Mouse (Mus musculus) small intestine, adult 2 months (tissue): ENCODE results near the gene Ep400. TPM values are rescaled to one million over a fixed set of nuclear protein-coding genes. Genes with fewer than 3 reads are reported as not detected.

ENCODE experiments used
- H3K27ac ChIP-seq: fragments of 200-500 bp; 2 replicates; pipeline ENCODE4 v1.5.1; 2012; ENCODE audit warnings: low read depth, low read length, control low read depth, inconsistent platforms; ENCODE audit not compliant: insufficient read depth
- H3K27me3 ChIP-seq: fragments of 200-500 bp; 2 replicates; pipeline ENCODE4 v1.6.1; 2012; ENCODE audit warnings: mild to moderate bottlenecking, moderate library complexity, low read length, inconsistent platforms; ENCODE audit not compliant: control insufficient read depth, insufficient read depth
- H3K36me3 ChIP-seq: fragments of 200-500 bp; 2 replicates; pipeline ENCODE4 v1.6.1; 2012; ENCODE audit warnings: mild to moderate bottlenecking, low read length, control low read depth, inconsistent platforms; ENCODE audit not compliant: control insufficient read depth, insufficient read depth
- H3K4me1 ChIP-seq: fragments of 200-500 bp; 2 replicates; pipeline ENCODE4 v1.6.1; 2012; ENCODE audit warnings: low read length, inconsistent platforms, mixed read lengths; ENCODE audit not compliant: control insufficient read depth, insufficient read depth, insufficient read length
- H3K4me3 ChIP-seq: fragments of 200-500 bp; 2 replicates; pipeline ENCODE4 v1.5.1; 2012; ENCODE audit warnings: low read depth, mild to moderate bottlenecking, control low read depth, inconsistent platforms, low read length, moderate library complexity
- CTCF ChIP-seq: fragments of 200-500 bp; IDR thresholded peaks from 2 replicates; pipeline ENCODE4 v1.5.1; 2012; ENCODE audit warnings: low read depth, mild to moderate bottlenecking, control low read depth, inconsistent platforms, low read length, moderate library complexity, mixed read lengths; ENCODE audit not compliant: insufficient replicate concordance, insufficient read length; ENCODE audit errors: extremely low read depth
- POLR2A ChIP-seq: fragments of 200-500 bp; IDR thresholded peaks from 2 replicates; pipeline ENCODE4 v1.6.1; 2012; ENCODE audit warnings: low read depth, mild to moderate bottlenecking, control low read depth, inconsistent platforms, low read length, moderate library complexity
- WGBS: fragments of 180-500 bp; shearing (Covaris S2); methylation state at CpG from one replicate; pipeline ENCODE4 v1.1.7; 2018; 5-methylcytosine and 5-hydroxymethylcytosine counted together
- polyA plus RNA-seq: library from polyadenylated mRNA; depleted of rRNA; stranded (reverse); fragments of >200 nt; gene quantifications from 2 replicates; pipeline ENCODE4 v1.2.3, GENCODE M21; 2012

The Ep400 gene
- polyA plus RNA-seq, 1 experiment: 45.0 TPM

GRCm38 (mm10) chr5:110788684-110789083, 18.2 kb upstream of the Ep400 start:
- H3K27me3 ChIP-seq: no peaks in the 10 kb centered on the region
- H3K27ac ChIP-seq: no peak overlapping the region
- no peaks in the 10 kb centered on the region for H3K4me1 ChIP-seq
- H3K4me3 ChIP-seq: no peak overlapping the region
- peaks cover 64% of the 10 kb centered on the region for H3K36me3 ChIP-seq
- no peak for TF ChIP-seq POLR2A
- TF ChIP-seq CTCF: peak; percentile 62; the same call in 1 of the 2 replicates
- WGBS: 49% methylated on average over 5 of the region's 5 CpGs

- 60% methylated on average over 11 of the region's 11 CpGs for WGBS
- no peaks in the 10 kb centered on the region for H3K27me3 ChIP-seq
- peaks cover 43% of the 10 kb centered on the region for H3K36me3 ChIP-seq
- no peak for TF ChIP-seq CTCF
- no peak for TF ChIP-seq POLR2A
- H3K4me3 ChIP-seq: no peak overlapping the region
- no peaks in the 10 kb centered on the region for H3K4me1 ChIP-seq
- H3K27ac ChIP-seq: no peak overlapping the region
Measured at GRCm38 (mm10) chr5:110786081-110786835, 15.7 kb upstream of the Ep400 start.

GRCm38 (mm10) chr5:110783150-110783549, 12.6 kb upstream of the Ep400 start:
- TF ChIP-seq CTCF: no peak
- no peak for TF ChIP-seq POLR2A
- Histone ChIP-seq H3K27me3 (no peaks in the 10 kb centered on the region), H3K4me1 (peaks cover 2% of the 10 kb centered on the region), H3K36me3 (peaks cover 19% of the 10 kb centered on the region), H3K27ac (no peak overlapping the region), H3K4me3 (no peak overlapping the region)
- WGBS: 66% methylated on average over 8 of the region's 8 CpGs

- Histone ChIP-seq H3K27me3 (no peaks in the 10 kb centered on the region), H3K4me3 (no peak overlapping the region), H3K4me1 (peaks cover 2% of the 10 kb centered on the region), H3K27ac (no peak overlapping the region), H3K36me3 (peaks cover 10% of the 10 kb centered on the region; the same call in 1 of the 2 replicates)
- WGBS: 73% methylated on average over 7 of the region's 7 CpGs
- no peak for TF ChIP-seq POLR2A
Measured at GRCm38 (mm10) chr5:110781529-110782238, 11.2 kb upstream of the Ep400 start.

GRCm38 (mm10) chr5:110780761-110781528, 10.4 kb upstream of the Ep400 start:
- no peak overlapping the region for H3K27ac ChIP-seq
- 47% methylated on average over 10 of the region's 10 CpGs for WGBS
- H3K4me1 ChIP-seq: peaks cover 2% of the 10 kb centered on the region
- H3K4me3 ChIP-seq: peak overlapping the region; percentile 82
- H3K27me3 ChIP-seq: no peaks in the 10 kb centered on the region
- peaks cover 12% of the 10 kb centered on the region for H3K36me3 ChIP-seq
- TF ChIP-seq CTCF (no peak), POLR2A (no peak)

GRCm38 (mm10) chr5:110779998-110780760, 9.7 kb upstream of the Ep400 start, which contains the start of gene Pus1:
Gene Pus1 (minus strand): TSS chr5:110780659.
- peaks cover 8% of the 10 kb centered on the region for H3K36me3 ChIP-seq
- peak within 1 kb of the TSS; percentile 82 for H3K4me3 ChIP-seq
- TF ChIP-seq POLR2A (0 out of 2 replicates have a peak, but pooled peaks have one; percentile 14), CTCF (no peak)
- under 1% methylated on average over 57 of the region's 57 CpGs for WGBS
- H3K27ac ChIP-seq: peak within 1 kb of the TSS; percentile 34; the same call in 1 of the 2 replicates
- peaks cover 2% of the 10 kb centered on the region for H3K4me1 ChIP-seq
- H3K27me3 ChIP-seq: no peaks in the 10 kb centered on the region
